8 mouse cellular contexts compared by ENCODE assay signal in genomic region chr3:152928287-152928975, GRCm38 (mm10). TPM values are rescaled to one million over a fixed set of nuclear protein-coding genes. Genes with fewer than 3 reads are reported as not detected.
A peak's percentile ranks its signal among the peaks of the same experiment; 100 is the strongest.
DNase-seq lines count a peak whose midpoint lies in the region; ATAC-seq and TF ChIP-seq lines count a peak whose summit lies in the region.

No protein-coding gene starts in this region.

- TF ChIP-seq POLR2A in spleen, adult 2 months (IDR thresholded peaks at IDR 0.05; ENCODE audit: low read depth, low read length): no peak

- peak overlapping the region; percentile 49 for H3K27ac ChIP-seq in spleen, adult 2 months (ENCODE audit: insufficient read depth, low read length)
- H3K27ac ChIP-seq in embryonic facial prominence, embryonic 10.5 days (replicated peaks): no peak overlapping the region
- peak overlapping the region; percentile 37; the same call in 1 of the 2 replicates for H3K27ac ChIP-seq in liver, embryonic 13.5 days

- peaks cover 15% of the 10 kb centered on the region; the same call in 1 of the 2 replicates for H3K4me1 ChIP-seq in spleen, adult 2 months (ENCODE audit: control insufficient read depth, insufficient read depth, insufficient read length)
- H3K4me1 ChIP-seq in embryonic facial prominence, embryonic 10.5 days: peaks cover 33% of the 10 kb centered on the region
- peaks cover 41% of the 10 kb centered on the region for H3K4me1 ChIP-seq in liver, embryonic 13.5 days (replicated peaks)

- peak; percentile 52 for ATAC-seq in liver, embryonic 13.5 days (ENCODE audit: low read depth)

- DNase-seq in spleen, adult 2 months (ENCODE audit: low read depth in 1 of 2, low spot score in 2 of 2): peak; percentile 44 to 53
- no peak for DNase-seq in spleen, adult 12 weeks (ENCODE audit: low spot score)
- DNase-seq in embryonic facial prominence, embryonic 10.5 days (ENCODE audit: low spot score): peak; percentile 32
- no peak for DNase-seq in liver, embryonic 13.5 days
- DNase-seq in thymus, postnatal 10 days (ENCODE audit: low spot score in 2 of 2): peak; percentile 30 to 47
- no peak for DNase-seq in left cerebral cortex, postnatal 10 days (ENCODE audit: extremely low spot score in 1 of 2, low spot score in 2 of 2)
- DNase-seq in ovary, postnatal 10 days (ENCODE audit: low spot score): no peak
- DNase-seq in adrenal gland, adult 2 months: no peak

- no peaks in the 10 kb centered on the region for H3K9me3 ChIP-seq in embryonic facial prominence, embryonic 10.5 days
- no peaks in the 10 kb centered on the region for H3K9me3 ChIP-seq in liver, embryonic 13.5 days (replicated peaks)

- no peak for TF ChIP-seq CTCF in spleen, adult 2 months (IDR thresholded peaks at IDR 0.05; ENCODE audit: extremely low read depth, insufficient read depth, insufficient read length, insufficient replicate concordance)

- H3K36me3 ChIP-seq in spleen, adult 2 months (ENCODE audit: control insufficient read depth, insufficient read depth, low read length): no peaks in the 10 kb centered on the region
- H3K36me3 ChIP-seq in embryonic facial prominence, embryonic 10.5 days (replicated peaks): no peaks in the 10 kb centered on the region
- no peaks in the 10 kb centered on the region for H3K36me3 ChIP-seq in liver, embryonic 13.5 days

- H3K9ac ChIP-seq in liver, embryonic 13.5 days: no peak overlapping the region

- H3K4me2 ChIP-seq in liver, embryonic 13.5 days: 0 out of 2 replicates have a peak overlapping the region, but pooled peaks have one; percentile 32

- peak overlapping the region; percentile 25; the same call in 1 of the 2 replicates for H3K4me3 ChIP-seq in spleen, adult 2 months (ENCODE audit: extremely low read depth, insufficient read depth, insufficient read length)
- no peak overlapping the region for H3K4me3 ChIP-seq in embryonic facial prominence, embryonic 10.5 days
- H3K4me3 ChIP-seq in liver, embryonic 13.5 days (replicated peaks): no peak overlapping the region

- 44% methylated on average over 13 of the region's 13 CpGs for WGBS in spleen, adult 2 months
- WGBS in embryonic facial prominence, embryonic 10.5 days: 64% methylated on average over 13 of the region's 13 CpGs
- 35% methylated on average over 13 of the region's 13 CpGs for WGBS in liver, embryonic 13.5 days (ENCODE audit: insufficient replicate concordance)

- no peaks in the 10 kb centered on the region for H3K27me3 ChIP-seq in spleen, adult 2 months (ENCODE audit: control insufficient read depth, insufficient read depth, low read length)
- no peaks in the 10 kb centered on the region for H3K27me3 ChIP-seq in embryonic facial prominence, embryonic 10.5 days (replicated peaks; ENCODE audit: low read depth, poor library complexity, severe bottlenecking)
- H3K27me3 ChIP-seq in liver, embryonic 13.5 days: no peaks in the 10 kb centered on the region

- intact Hi-C loops in left cerebral cortex, postnatal 10 days (cut with DNase I): no loop called here

RNA-seq across cellular contexts. Expression of gene St6galnac5, which starts 53.6 kb away (rescaled TPM):
- 1.2 and 2.2 TPM in 2 replicates for polyA plus RNA-seq in spleen, adult 2 months (2012; rRNA removed)
- 1.4 and 2.0 TPM in 2 replicates for polyA plus RNA-seq in embryonic facial prominence, embryonic 10.5 days (2016; fragmentation: Nextera tagmentation; extraction: Ambion mirVana)
- 0.02 and 0.06 TPM in 2 replicates for polyA plus RNA-seq in liver, embryonic 13.5 days (2015; fragmentation: Nextera tagmentation; extraction: Ambion mirVana)
- total RNA-seq in left cerebral cortex, postnatal 10 days (2021): 10 to 100 TPM; 51.2 to 51.6 TPM
- total RNA-seq in adrenal gland, adult 2 months (2021): 1 to 10 TPM in 1 of 2 experiments, under 1 TPM in 1; 0.72 to 1.2 TPM
- 0.93 and 2.6 TPM in 2 replicates for polyA plus RNA-seq in adrenal gland, adult 2 months (2012; rRNA removed)

Comparison
In these comparisons a context has a peak if more than half of its experiments do, and no peak if none do; other contexts are left out.
1. DNase-seq: peak in spleen, adult 2 months (2 of 2), embryonic facial prominence, embryonic 10.5 days (single experiment) and thymus, postnatal 10 days (2 of 2); none in spleen, adult 12 weeks (single experiment), liver, embryonic 13.5 days (single experiment), left cerebral cortex, postnatal 10 days (0 of 2), ovary, postnatal 10 days (single experiment) and adrenal gland, adult 2 months (single experiment).